ENCODE assay signal across 8 mouse cellular contexts in the genomic region with DNA sequence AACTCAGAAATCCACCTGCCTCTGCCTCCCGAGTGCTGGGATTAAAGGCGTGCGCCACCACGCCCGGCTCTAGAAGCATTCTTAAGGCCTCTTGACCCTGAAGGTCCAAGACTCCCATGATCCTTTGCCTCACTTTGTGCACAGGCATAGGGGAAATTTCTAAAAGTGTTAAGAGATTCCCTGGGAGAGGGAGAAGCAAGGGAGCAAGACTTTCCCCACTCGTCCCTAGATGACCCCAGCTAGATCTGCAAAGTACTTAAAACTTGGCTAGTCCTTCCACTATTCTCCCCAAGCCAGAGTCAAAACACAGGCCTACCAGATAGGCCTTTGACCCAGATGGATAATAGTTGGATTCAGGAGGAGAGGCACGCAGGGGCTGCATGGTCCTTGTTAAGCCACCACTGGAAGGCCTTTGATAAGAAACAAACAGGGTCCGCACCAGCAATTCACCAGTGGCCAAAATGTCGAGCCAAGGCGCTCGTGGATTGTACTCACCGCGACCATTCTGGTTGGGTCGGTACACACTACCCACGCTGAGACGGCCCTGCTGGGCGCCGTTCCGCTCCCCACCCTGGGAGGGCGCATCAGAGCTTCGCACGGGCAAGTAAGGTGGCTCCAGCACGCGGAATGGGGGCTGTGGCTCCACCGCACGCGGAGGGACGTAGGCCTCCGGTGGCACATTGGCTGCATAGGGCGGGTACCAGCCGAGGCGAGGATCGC. TPM values are rescaled to one million over a fixed set of nuclear protein-coding genes. Genes with fewer than 3 reads are reported as not detected.
A peak's percentile ranks its signal among the peaks of the same experiment; 100 is the strongest.
DNase-seq lines count a peak whose midpoint lies in the region; ATAC-seq and TF ChIP-seq lines count a peak whose summit lies in the region.

No protein-coding gene starts in this region.

- H3K9ac ChIP-seq in heart, embryonic 11.5 days (ENCODE audit: low read depth, low read length), result peak overlapping the region; percentile 62
- H3K9ac ChIP-seq in midbrain, postnatal 0 days (replicated peaks; ENCODE audit: low read length, poor library complexity, severe bottlenecking), result no peak overlapping the region

- peak overlapping the region; percentile 55 for H3K4me3 ChIP-seq in heart, embryonic 11.5 days (ENCODE audit: low read depth, low read length)
- H3K4me3 ChIP-seq in limb, embryonic 10.5 days, result peak overlapping the region; percentile 61
- peak overlapping the region; percentile 33; the same call in 1 of the 2 replicates for H3K4me3 ChIP-seq in midbrain, postnatal 0 days (ENCODE audit: low read depth, low read length)

- 48% methylated on average over 33 of the region's 33 CpGs for WGBS in heart, embryonic 11.5 days (ENCODE audit: insufficient replicate concordance)
- WGBS in limb, embryonic 10.5 days, result 58% methylated on average over 33 of the region's 33 CpGs
- 58% methylated on average over 33 of the region's 33 CpGs for WGBS in midbrain, postnatal 0 days

- peaks cover 4% of the 10 kb centered on the region; the same call in 1 of the 2 replicates for H3K27me3 ChIP-seq in heart, embryonic 11.5 days (ENCODE audit: control insufficient read depth, insufficient read depth, low read length)
- H3K27me3 ChIP-seq in limb, embryonic 10.5 days (ENCODE audit: low read depth, poor library complexity, severe bottlenecking), result peaks cover 54% of the 10 kb centered on the region
- peaks cover 23% of the 10 kb centered on the region for H3K27me3 ChIP-seq in midbrain, postnatal 0 days (ENCODE audit: insufficient read depth, low read length)

- H3K36me3 ChIP-seq in heart, embryonic 11.5 days (ENCODE audit: control insufficient read depth, insufficient read depth, low read length), result no peaks in the 10 kb centered on the region
- no peaks in the 10 kb centered on the region for H3K36me3 ChIP-seq in limb, embryonic 10.5 days
- no peaks in the 10 kb centered on the region for H3K36me3 ChIP-seq in midbrain, postnatal 0 days (ENCODE audit: insufficient read depth, low read length)

- peak; percentile 25; the same call in 1 of the 2 replicates for TF ChIP-seq CTCF in midbrain, postnatal 0 days (IDR thresholded peaks at IDR 0.05)

- peaks cover 57% of the 10 kb centered on the region for H3K4me1 ChIP-seq in heart, embryonic 11.5 days (ENCODE audit: control insufficient read depth, insufficient read depth, low read length)
- H3K4me1 ChIP-seq in limb, embryonic 10.5 days, result peaks cover 78% of the 10 kb centered on the region
- H3K4me1 ChIP-seq in midbrain, postnatal 0 days (ENCODE audit: insufficient read depth, low read length), result peaks cover 9% of the 10 kb centered on the region

- ATAC-seq in heart, embryonic 11.5 days (replicated peaks; ENCODE audit: insufficient number of reproducible peaks, low FRiP score, low TSS enrichment), result no peak
- ATAC-seq in midbrain, postnatal 0 days (ENCODE audit: low FRiP score), result no peak

- H3K4me2 ChIP-seq in heart, embryonic 11.5 days, result peak overlapping the region; percentile 67
- H3K4me2 ChIP-seq in midbrain, postnatal 0 days (ENCODE audit: low read depth, low read length, poor library complexity, severe bottlenecking), result peak overlapping the region; percentile 42

- H3K27ac ChIP-seq in heart, embryonic 11.5 days (ENCODE audit: low read depth, low read length), result peak overlapping the region; percentile 74; the same call in 1 of the 2 replicates
- H3K27ac ChIP-seq in limb, embryonic 10.5 days, result peak overlapping the region; percentile 88
- no peak overlapping the region for H3K27ac ChIP-seq in midbrain, postnatal 0 days (ENCODE audit: low read depth, low read length)

- DNase-seq in right cerebral cortex, postnatal 4 days, result peak; percentile 22
- DNase-seq in right cerebral cortex, adult 18-20 months, result no peak
- DNase-seq in limb, embryonic 10.5 days (ENCODE audit: low spot score), result no peak
- DNase-seq in midbrain, postnatal 0 days (ENCODE audit: low spot score), result no peak
- no peak for DNase-seq in ovary, postnatal 14 days (ENCODE audit: low spot score)
- DNase-seq in left cerebral cortex, adult 11 months (ENCODE audit: low spot score), result no peak
- DNase-seq in cerebellum, postnatal 14 days, result no peak

- no peaks in the 10 kb centered on the region for H3K9me3 ChIP-seq in heart, embryonic 11.5 days (replicated peaks; ENCODE audit: control insufficient read depth, low read length)
- H3K9me3 ChIP-seq in limb, embryonic 10.5 days (replicated peaks), result no peaks in the 10 kb centered on the region
- H3K9me3 ChIP-seq in midbrain, postnatal 0 days (ENCODE audit: low read length), result no peaks in the 10 kb centered on the region

RNA-seq across cellular contexts. Expression of gene Loxl1, which starts 1.6 kb away (rescaled TPM):
- polyA plus RNA-seq in heart, embryonic 11.5 days (2014; fragmentation: Nextera tagmentation; extraction: Ambion mirVana), result 36.8 and 37.8 TPM in 2 replicates
- 6.0 and 12.9 TPM in 2 replicates for polyA plus RNA-seq in limb, embryonic 10.5 days (2016; fragmentation: Nextera tagmentation; extraction: Ambion mirVana)
- 5.9 and 10.6 TPM in 2 replicates for total RNA-seq in midbrain, postnatal 0 days (2014; rRNA removed)
- polyA plus RNA-seq in midbrain, postnatal 0 days (2015; fragmentation: Nextera tagmentation; extraction: Ambion mirVana), result 6.6 and 7.0 TPM in 2 replicates

RNA-seq across cellular contexts. Expression of gene Stoml1, which starts 58.4 kb away (rescaled TPM):
- polyA plus RNA-seq in heart, embryonic 11.5 days (2014; fragmentation: Nextera tagmentation; extraction: Ambion mirVana), result 19.4 and 22.2 TPM in 2 replicates
- polyA plus RNA-seq in limb, embryonic 10.5 days (2016; fragmentation: Nextera tagmentation; extraction: Ambion mirVana), result 21.8 and 26.1 TPM in 2 replicates
- total RNA-seq in midbrain, postnatal 0 days (2014; rRNA removed), result 159 and 170 TPM in 2 replicates
- polyA plus RNA-seq in midbrain, postnatal 0 days (2015; fragmentation: Nextera tagmentation; extraction: Ambion mirVana), result 161 and 172 TPM in 2 replicates

RNA-seq across cellular contexts. Expression of gene Tbc1d21, which starts 58.9 kb away (rescaled TPM):
- not detected in 2 replicates for polyA plus RNA-seq in heart, embryonic 11.5 days (2014; fragmentation: Nextera tagmentation; extraction: Ambion mirVana)
- polyA plus RNA-seq in limb, embryonic 10.5 days (2016; fragmentation: Nextera tagmentation; extraction: Ambion mirVana), result not detected in 2 replicates
- total RNA-seq in midbrain, postnatal 0 days (2014; rRNA removed), result not detected in 2 replicates
- polyA plus RNA-seq in midbrain, postnatal 0 days (2015; fragmentation: Nextera tagmentation; extraction: Ambion mirVana), result not detected in 2 replicates
